Mouse (Mus musculus) lung, adult 2 months (tissue): ENCODE results near the gene Bcas3.

ENCODE experiments used
- CTCF ChIP-seq: fragments of 200-500 bp; IDR thresholded peaks from 2 replicates; pipeline ENCODE4 v1.5.1; 2011; ENCODE audit warnings: mild to moderate bottlenecking, low read length, control low read depth; ENCODE audit not compliant: insufficient read depth
- POLR2A ChIP-seq: fragments of 200-500 bp; IDR thresholded peaks from 2 replicates; pipeline ENCODE4 v1.6.1; 2011; ENCODE audit warnings: low read depth, mild to moderate bottlenecking, control low read depth, low read length, borderline replicate concordance; ENCODE audit errors: extremely low read depth

- no peak for TF ChIP-seq CTCF
- no peak for TF ChIP-seq POLR2A
These were observed 345.3 kb downstream of the Bcas3 start for GRCm38 (mm10) chr11:85698242-85698641.
